Mouse (Mus musculus) layer of hippocampus, postnatal 14 days (tissue): Measurements from ENCODE around the gene Hnrnpu. TPM values are rescaled to one million over a fixed set of nuclear protein-coding genes. Genes with fewer than 3 reads are reported as not detected.
"Not testable (repeated sequence)": the region's sequence is repeated elsewhere in the genome, so short reads cannot be mapped to it uniquely, and the experiment has no call there.

Experiments used
- DNase-seq, 2 experiments: peaks; one replicate each; pipeline ENCODE4 v3.0.0; 2021 to 2022; ENCODE audit warnings: low spot score in 2 of 2, mixed read lengths in 1 of 2
- microRNA-seq, 2 experiments: library from miRNA; unstranded; fragments of <30 nt; microRNA quantifications; one replicate each; pipeline ENCODE4 v1.2.0; 2021
- total RNA-seq, 2 experiments: library from RNA; stranded (reverse); gene quantifications; 2 replicates each; pipeline ENCODE4 v1.2.3; 2021

Gene Hnrnpu
- total RNA-seq, 2 experiments from 2014 or later: 415 to 422 TPM

GRCm38 (mm10) chr1:178317275-178318001, 20.2 kb downstream of the Hnrnpu start:
- DNase-seq: peak in 1 of 2 experiments; percentile 20

- DNase-seq: no peak
Observed at GRCm38 (mm10) chr1:178314236-178314635, 23.4 kb downstream of the Hnrnpu start.

- no peak for DNase-seq
Observed at GRCm38 (mm10) chr1:178313039-178313597, 24.5 kb downstream of the Hnrnpu start.

- no peak for DNase-seq
Observed at GRCm38 (mm10) chr1:178310128-178310527, 27.5 kb downstream of the Hnrnpu start.

- no peak for DNase-seq
Observed at GRCm38 (mm10) chr1:178309487-178309886, 28.1 kb downstream of the Hnrnpu start.

GRCm38 (mm10) chr1:178303425-178303824, 34.2 kb downstream of the Hnrnpu start:
- DNase-seq: peak; percentile 54 to 77

GRCm38 (mm10) chr1:178301261-178301660, 36.3 kb downstream of the Hnrnpu start:
- DNase-seq: not testable (repeated sequence)

GRCm38 (mm10) chr1:178294051-178294450, 43.5 kb downstream of the Hnrnpu start:
- no peak for DNase-seq

GRCm38 (mm10) chr1:178291716-178292115, 45.9 kb downstream of the Hnrnpu start:
- no peak for DNase-seq

- no peak for DNase-seq
Observed at GRCm38 (mm10) chr1:178287601-178288176, 49.9 kb downstream of the Hnrnpu start.

GRCm38 (mm10) chr1:178283946-178284720, 53.5 kb downstream of the Hnrnpu start:
- no peak for DNase-seq

GRCm38 (mm10) chr1:178283314-178283713, 54.3 kb downstream of the Hnrnpu start:
- not testable (repeated sequence) for DNase-seq

GRCm38 (mm10) chr1:178276054-178276911, 61.3 kb downstream of the Hnrnpu start:
- peak; percentile 67 to 80 for DNase-seq

GRCm38 (mm10) chr1:178275738-178276053, 61.9 kb downstream of the Hnrnpu start:
- DNase-seq: no peak

- DNase-seq: no peak
Observed at GRCm38 (mm10) chr1:178275174-178275730, 62.3 kb downstream of the Hnrnpu start.

Small RNA genes lying within 50 kb of the gene (microRNA-seq; reads per million reads assigned to microRNA genes)
- 0 reads per million in 2 experiments for gene Gm27458

Other genes with a start within 250 kb of the Hnrnpu start
- 10 to 100 TPM; 21.8 to 23.5 TPM for gene Desi2, start 150.4 kb downstream of the Hnrnpu start, total RNA-seq
- gene Cox20, start 18.7 kb downstream of the Hnrnpu start, total RNA-seq: 10 to 100 TPM; 40.5 to 46.1 TPM
- 10 to 100 TPM in 1 of 2 experiments, 1 to 10 TPM in 1; 9.9 to 11.9 TPM for gene Efcab2, start 68.3 kb upstream of the Hnrnpu start, total RNA-seq
- 10 to 100 TPM; 25.9 to 27.3 TPM for gene Kif26b, start 191.3 kb upstream of the Hnrnpu start, total RNA-seq